Mouse (Mus musculus) spleen, embryonic (tissue): ENCODE data around the gene Ppfibp1.

Source experiments
- CTCF ChIA-PET: fragments of 350-600 bp; sonication (Branson Sonifier 250); formaldehyde crosslinking; loops from one replicate; lab custom pipeline; 2022; lab: Charles Lee

Gene Ppfibp1

GRCm38 (mm10) chr6:146881896-146882770 lies 6.2 kb upstream of the Ppfibp1 start:
- CTCF ChIA-PET = no interaction called here

- CTCF ChIA-PET = no interaction called here
Measured at GRCm38 (mm10) chr6:146883426-146883825, 4.9 kb upstream of the Ppfibp1 start.

GRCm38 (mm10) chr6:146884171-146884570 lies 4.1 kb upstream of the Ppfibp1 start:
- CTCF ChIA-PET = no interaction called here

GRCm38 (mm10) chr6:146884851-146885250 lies 3.4 kb upstream of the Ppfibp1 start:
- CTCF ChIA-PET = no interaction called here

GRCm38 (mm10) chr6:146888660-146889490 lies 588 bp downstream of the Ppfibp1 start:
- CTCF ChIA-PET = no interaction called here

GRCm38 (mm10) chr6:146890215-146890614 lies 1.9 kb downstream of the Ppfibp1 start:
- CTCF ChIA-PET = no interaction called here

- CTCF ChIA-PET = no interaction called here
Measured at GRCm38 (mm10) chr6:146890633-146891032, 2.3 kb downstream of the Ppfibp1 start.

- CTCF ChIA-PET = no interaction called here
Measured at GRCm38 (mm10) chr6:146893890-146894289, 5.6 kb downstream of the Ppfibp1 start.

- CTCF ChIA-PET = no interaction called here
Measured at GRCm38 (mm10) chr6:146898709-146899108, 10.4 kb downstream of the Ppfibp1 start.

- CTCF ChIA-PET = no interaction called here
Measured at GRCm38 (mm10) chr6:146899647-146900046, 11.4 kb downstream of the Ppfibp1 start.

- CTCF ChIA-PET = interaction anchor here (0.7 kb wide), 1 partner anchor 32 kb away, joined by 6 read pairs; no protein-coding TSS in a partner anchor
Measured at GRCm38 (mm10) chr6:146901929-146902328, 13.6 kb downstream of the Ppfibp1 start.

- CTCF ChIA-PET = no interaction called here
Measured at GRCm38 (mm10) chr6:146903632-146904031, 15.3 kb downstream of the Ppfibp1 start.

- CTCF ChIA-PET = no interaction called here
Measured at GRCm38 (mm10) chr6:146904707-146905106, 16.4 kb downstream of the Ppfibp1 start.

GRCm38 (mm10) chr6:146906000-146906786 lies 17.9 kb downstream of the Ppfibp1 start:
- CTCF ChIA-PET = no interaction called here

GRCm38 (mm10) chr6:146907061-146907794 lies 18.9 kb downstream of the Ppfibp1 start:
- CTCF ChIA-PET = no interaction called here

- CTCF ChIA-PET = no interaction called here
Measured at GRCm38 (mm10) chr6:146907795-146908190, 19.5 kb downstream of the Ppfibp1 start.

GRCm38 (mm10) chr6:146908801-146909200 lies 20.5 kb downstream of the Ppfibp1 start:
- CTCF ChIA-PET = no interaction called here

- CTCF ChIA-PET = no interaction called here
Measured at GRCm38 (mm10) chr6:146909725-146910489, 21.6 kb downstream of the Ppfibp1 start.

GRCm38 (mm10) chr6:146910801-146911200 lies 22.5 kb downstream of the Ppfibp1 start:
- CTCF ChIA-PET = no interaction called here

GRCm38 (mm10) chr6:146912835-146913488 lies 24.7 kb downstream of the Ppfibp1 start:
- CTCF ChIA-PET = no interaction called here
